Mouse (Mus musculus): Measurements from ENCODE around the gene Gpatch4.

- no peak for TF ChIP-seq CTCF (IDR thresholded peaks at IDR 0.05; ENCODE audit: insufficient read depth, low read depth, low read length)
- no peak for TF ChIP-seq POLR2A (IDR thresholded peaks at IDR 0.05; ENCODE audit: insufficient read depth, low read depth, low read length)
Measured at GRCm38 (mm10) chr3:87996971-87997614, 45.8 kb upstream of the Gpatch4 start.

Measured in olfactory bulb, adult 2 months (tissue).